Mouse (Mus musculus) stomach, embryonic 14.5 days (tissue): ENCODE results near the gene Hist1h1c. TPM values are rescaled to one million over a fixed set of nuclear protein-coding genes. Genes with fewer than 3 reads are reported as not detected.

Experiments used
- ATAC-seq: fragments of 200-750 bp; cut with Nextera tagmentation; 2 replicates; pipeline ENCODE4 v1.8.0; 2017; ENCODE audit warnings: low read depth, moderate TSS enrichment; ENCODE audit not compliant: insufficient number of reproducible peaks, insufficient read depth, low FRiP score
- H3K27ac ChIP-seq: fragments of 300-500 bp; sonication (generic); 2 replicates; pipeline ENCODE4 v1.5.1; 2014; ENCODE audit warnings: mild to moderate bottlenecking, low read length, moderate library complexity, mixed read lengths
- H3K27me3 ChIP-seq: fragments of 300-500 bp; sonication (generic); 2 replicates; pipeline ENCODE4 v1.6.1; 2014; ENCODE audit warnings: low read length, control low read depth, mixed read lengths; ENCODE audit not compliant: control insufficient read depth, insufficient read depth
- H3K36me3 ChIP-seq: fragments of 300-500 bp; sonication (generic); 2 replicates; pipeline ENCODE4 v1.6.1; 2014; ENCODE audit warnings: mild to moderate bottlenecking, control low read depth, low read length, moderate library complexity, mixed read lengths; ENCODE audit not compliant: control insufficient read depth, insufficient read depth
- H3K4me1 ChIP-seq: fragments of 300-500 bp; sonication (generic); 2 replicates; pipeline ENCODE4 v1.6.1; 2014; ENCODE audit warnings: low read length, control low read depth, mixed read lengths; ENCODE audit not compliant: control insufficient read depth, insufficient read depth
- H3K4me2 ChIP-seq: fragments of 300-500 bp; sonication (generic); replicated peaks from 2 replicates; pipeline ENCODE4 v1.6.1; 2014; ENCODE audit warnings: low read depth, low read length, control low read depth
- H3K4me3 ChIP-seq: fragments of 300-500 bp; sonication (generic); 2 replicates; pipeline ENCODE4 v1.5.1; 2014; ENCODE audit warnings: low read depth, low read length, control low read depth
- H3K9ac ChIP-seq: fragments of 300-500 bp; sonication (generic); replicated peaks from 2 replicates; pipeline ENCODE4 v1.6.1; 2014; ENCODE audit warnings: low read depth, mild to moderate bottlenecking, control low read depth, low read length, moderate library complexity, mixed read lengths
- H3K9me3 ChIP-seq: fragments of 300-500 bp; sonication (generic); 2 replicates; pipeline ENCODE4 v1.6.1; 2016; ENCODE audit warnings: low read depth, low read length, control low read depth; ENCODE audit not compliant: control insufficient read depth
- WGBS: fragments of 180-500 bp; shearing (Covaris S2); extraction: QIAGEN DNeasy Blood & Tissue Kit; methylation state at CpG from one replicate; pipeline ENCODE4 v1.1.7; 2014; 5-methylcytosine and 5-hydroxymethylcytosine counted together
- polyA plus RNA-seq: library from polyadenylated mRNA; unstranded; fragments of >200 nt; fragmentation: Nextera tagmentation; extraction: Ambion mirVana; gene quantifications from 2 replicates; pipeline ENCODE4 v1.2.1, GENCODE M21; 2014

Gene Hist1h1c
- polyA plus RNA-seq, 1 experiment from 2014 or later = 38.5 TPM

GRCm38 (mm10) chr13:23725213-23725612, 13.4 kb upstream of the Hist1h1c start:
- Histone ChIP-seq H3K4me2 (no peak overlapping the region), H3K4me3 (no peak overlapping the region), H3K9me3 (no peaks in the 10 kb centered on the region), H3K36me3 (no peaks in the 10 kb centered on the region), H3K9ac (no peak overlapping the region), H3K4me1 (no peaks in the 10 kb centered on the region), H3K27me3 (no peaks in the 10 kb centered on the region), H3K27ac (no peak overlapping the region)
- 40% methylated on average over 1 of the region's 1 CpGs for WGBS
- ATAC-seq = no peak

- Histone ChIP-seq H3K27ac (no peak overlapping the region), H3K4me3 (no peak overlapping the region), H3K4me2 (no peak overlapping the region), H3K36me3 (no peaks in the 10 kb centered on the region), H3K27me3 (no peaks in the 10 kb centered on the region), H3K4me1 (no peaks in the 10 kb centered on the region), H3K9me3 (no peaks in the 10 kb centered on the region), H3K9ac (no peak overlapping the region)
- 91% methylated on average over 18 of the region's 18 CpGs for WGBS
- no peak for ATAC-seq
Measured at GRCm38 (mm10) chr13:23728472-23729191, 10.0 kb upstream of the Hist1h1c start.

- ATAC-seq = no peak
- Histone ChIP-seq H3K9ac (no peak overlapping the region), H3K27ac (no peak overlapping the region), H3K4me1 (no peaks in the 10 kb centered on the region), H3K36me3 (no peaks in the 10 kb centered on the region), H3K9me3 (no peaks in the 10 kb centered on the region), H3K27me3 (no peaks in the 10 kb centered on the region), H3K4me2 (no peak overlapping the region), H3K4me3 (no peak overlapping the region)
- WGBS = 90% methylated on average over 9 of the region's 9 CpGs
Measured at GRCm38 (mm10) chr13:23729192-23729525, 9.4 kb upstream of the Hist1h1c start.

- Histone ChIP-seq H3K27ac (no peak overlapping the region), H3K27me3 (no peaks in the 10 kb centered on the region), H3K4me3 (no peak overlapping the region), H3K9ac (no peak overlapping the region), H3K36me3 (no peaks in the 10 kb centered on the region), H3K4me1 (no peaks in the 10 kb centered on the region), H3K4me2 (no peak overlapping the region), H3K9me3 (no peaks in the 10 kb centered on the region)
- WGBS = 91% methylated on average over 5 of the region's 5 CpGs
- no peak for ATAC-seq
Measured at GRCm38 (mm10) chr13:23729706-23730105, 8.9 kb upstream of the Hist1h1c start.

GRCm38 (mm10) chr13:23730479-23730878, 8.1 kb upstream of the Hist1h1c start:
- Histone ChIP-seq H3K27ac (no peak overlapping the region), H3K4me2 (no peak overlapping the region), H3K27me3 (no peaks in the 10 kb centered on the region), H3K9ac (no peak overlapping the region), H3K4me3 (no peak overlapping the region), H3K4me1 (no peaks in the 10 kb centered on the region), H3K9me3 (no peaks in the 10 kb centered on the region), H3K36me3 (no peaks in the 10 kb centered on the region)
- ATAC-seq = peak; percentile 83
- WGBS = 20% methylated on average over 8 of the region's 8 CpGs

GRCm38 (mm10) chr13:23732156-23732804, 6.3 kb upstream of the Hist1h1c start:
- 23% methylated on average over 8 of the region's 8 CpGs for WGBS
- no peak for ATAC-seq

GRCm38 (mm10) chr13:23737091-23737490, 1.5 kb upstream of the Hist1h1c start:
- H3K36me3 ChIP-seq = no peaks in the 10 kb centered on the region
- H3K9ac ChIP-seq = no peak overlapping the region
- no peaks in the 10 kb centered on the region for H3K9me3 ChIP-seq
- no peaks in the 10 kb centered on the region for H3K27me3 ChIP-seq
- no peak overlapping the region for H3K4me2 ChIP-seq
- no peak for ATAC-seq
- H3K4me1 ChIP-seq = peaks cover 17% of the 10 kb centered on the region; the same call in 1 of the 2 replicates
- 89% methylated on average over 5 of the region's 5 CpGs for WGBS
- no peak overlapping the region for H3K4me3 ChIP-seq
- no peak overlapping the region; the same call in 1 of the 2 replicates for H3K27ac ChIP-seq

More at GRCm38 (mm10) chr13:23732156-23732804, 6.3 kb upstream of the Hist1h1c start:
- H3K36me3 ChIP-seq = no peaks in the 10 kb centered on the region
- H3K9me3 ChIP-seq = no peaks in the 10 kb centered on the region
- no peaks in the 10 kb centered on the region for H3K4me1 ChIP-seq
- no peak overlapping the region for H3K4me2 ChIP-seq
- no peak overlapping the region for H3K9ac ChIP-seq
- no peak overlapping the region for H3K4me3 ChIP-seq
- no peak overlapping the region for H3K27ac ChIP-seq
- no peaks in the 10 kb centered on the region for H3K27me3 ChIP-seq

- Histone ChIP-seq H3K4me3 (peak overlapping the region; percentile 63), H3K9me3 (no peaks in the 10 kb centered on the region), H3K27ac (peak overlapping the region; percentile 99), H3K27me3 (no peaks in the 10 kb centered on the region), H3K4me2 (peak overlapping the region; percentile 91), H3K36me3 (no peaks in the 10 kb centered on the region), H3K4me1 (peaks cover 17% of the 10 kb centered on the region; the same call in 1 of the 2 replicates), H3K9ac (peak overlapping the region; percentile 92; the same call in 1 of the 2 replicates)
- WGBS = 24% methylated on average over 4 of the region's 4 CpGs
- no peak for ATAC-seq
Measured at GRCm38 (mm10) chr13:23738041-23738440, 567 bp upstream of the Hist1h1c start.
